Mouse (Mus musculus) limb, embryonic 14.5 days (tissue): ENCODE data around the gene Slc12a6. TPM values are rescaled to one million over a fixed set of nuclear protein-coding genes. Genes with fewer than 3 reads are reported as not detected.

Experiments used
- ATAC-seq: fragments of 200-750 bp; cut with Nextera tagmentation; 2 replicates; pipeline ENCODE4 v1.8.0; 2017; ENCODE audit warnings: low read depth, moderate number of reproducible peaks, moderate TSS enrichment; ENCODE audit not compliant: low FRiP score
- DNase-seq: peaks from one replicate; pipeline ENCODE4 v3.0.0-alpha.2; 2015; ENCODE audit warnings: low spot score
- H3K27ac ChIP-seq: fragments of 300-500 bp; sonication (generic); replicated peaks from 2 replicates; pipeline ENCODE4 v1.5.1; 2014; ENCODE audit warnings: low read depth, mild to moderate bottlenecking, low read length, moderate library complexity, mixed read lengths
- H3K27me3 ChIP-seq: fragments of 300-500 bp; sonication (generic); 2 replicates; pipeline ENCODE4 v1.6.1; 2014; ENCODE audit warnings: low read length, mixed read lengths; ENCODE audit not compliant: control insufficient read depth, insufficient read depth
- H3K36me3 ChIP-seq: fragments of 300-500 bp; sonication (generic); 2 replicates; pipeline ENCODE4 v1.6.1; 2014; ENCODE audit warnings: mild to moderate bottlenecking, low read length, moderate library complexity, mixed read lengths; ENCODE audit not compliant: control insufficient read depth, insufficient read depth
- H3K4me1 ChIP-seq: fragments of 300-500 bp; sonication (generic); 2 replicates; pipeline ENCODE4 v1.6.1; 2014; ENCODE audit warnings: antibody characterized with exemption, low read length, mixed read lengths; ENCODE audit not compliant: control insufficient read depth, insufficient read depth
- H3K4me2 ChIP-seq: fragments of 300-500 bp; sonication (generic); replicated peaks from 2 replicates; pipeline ENCODE4 v1.6.1; 2014; ENCODE audit warnings: low read depth, mild to moderate bottlenecking, low read length, moderate library complexity; ENCODE audit not compliant: severe bottlenecking
- H3K4me3 ChIP-seq: fragments of 300-500 bp; sonication (generic); replicated peaks from 2 replicates; pipeline ENCODE4 v1.5.1; 2014; ENCODE audit warnings: low read length
- H3K9ac ChIP-seq: fragments of 300-500 bp; sonication (generic); 2 replicates; pipeline ENCODE4 v1.6.1; 2014; ENCODE audit warnings: mild to moderate bottlenecking, low read depth, low read length, moderate library complexity; ENCODE audit not compliant: severe bottlenecking
- H3K9me3 ChIP-seq: fragments of 300-500 bp; sonication (generic); 2 replicates; pipeline ENCODE4 v1.6.1; 2016; ENCODE audit warnings: low read length; ENCODE audit not compliant: control insufficient read depth
- POLR2A ChIP-seq: fragments of 200-500 bp; IDR thresholded peaks from 2 replicates; pipeline ENCODE4 v1.8.0; 2012; ENCODE audit warnings: inconsistent platforms, mild to moderate bottlenecking, moderate library complexity, borderline replicate concordance; ENCODE audit not compliant: insufficient read depth, insufficient read length; ENCODE audit errors: extremely low read depth
- WGBS: fragments of 180-500 bp; shearing (Covaris S2); extraction: QIAGEN DNeasy Blood & Tissue Kit; methylation state at CpG from one replicate; pipeline ENCODE4 v1.1.7; 2014; 5-methylcytosine and 5-hydroxymethylcytosine counted together
- polyA plus RNA-seq, 2 experiments: library from polyadenylated mRNA; depleted of rRNA in 1 of 2; stranded (reverse) in 1 of 2; unstranded in 1 of 2; fragments of >200 nt; fragmentation: Nextera tagmentation in 1 of 2; extraction: Ambion mirVana in 1 of 2; gene quantifications; 2 replicates each; pipeline versions ENCODE4 v1.2.1 to v1.2.3; 2012 to 2014

Slc12a6 gene
- polyA plus RNA-seq, 2 experiments, result 14.1 to 32.5 TPM

GRCm38 (mm10) chr2:112270011-112270410 lies 4.4 kb downstream of the Slc12a6 start:
- Histone ChIP-seq H3K4me1 (peaks cover 6% of the 10 kb centered on the region; the same call in 1 of the 2 replicates), H3K9ac (no peak overlapping the region), H3K27ac (no peak overlapping the region), H3K27me3 (no peaks in the 10 kb centered on the region), H3K9me3 (no peaks in the 10 kb centered on the region), H3K36me3 (no peaks in the 10 kb centered on the region), H3K4me2 (no peak overlapping the region), H3K4me3 (no peak overlapping the region)
- TF ChIP-seq POLR2A, result no peak
- 92% methylated on average over 2 of the region's 2 CpGs for WGBS
- ATAC-seq (no peak), DNase-seq (no peak)

DNA sequence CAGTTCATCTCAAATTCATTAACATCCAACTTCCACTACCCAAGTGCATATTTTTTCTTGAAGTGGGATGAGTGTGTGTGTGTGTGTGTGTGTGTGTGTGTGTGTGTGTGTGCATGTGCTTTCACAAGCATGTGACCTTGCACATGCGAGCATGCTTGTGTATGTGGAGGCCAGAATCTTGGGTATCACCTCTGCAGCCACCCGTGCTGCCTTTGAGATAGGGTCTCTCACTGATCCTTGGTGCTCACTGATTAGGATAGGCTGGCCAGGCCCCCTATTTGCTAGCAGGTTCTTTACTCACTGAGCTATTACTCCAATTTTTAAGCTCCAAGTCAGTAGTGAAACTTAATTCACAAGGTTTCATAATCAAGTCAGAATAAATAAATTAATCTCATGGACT lies 7.3 kb downstream of the Slc12a6 start:
- Histone ChIP-seq H3K27me3 (no peaks in the 10 kb centered on the region), H3K9ac (no peak overlapping the region), H3K4me3 (no peak overlapping the region), H3K4me1 (no peaks in the 10 kb centered on the region), H3K27ac (no peak overlapping the region), H3K9me3 (no peaks in the 10 kb centered on the region), H3K4me2 (no peak overlapping the region), H3K36me3 (no peaks in the 10 kb centered on the region)
- ATAC-seq, result no peak
- 91% methylated on average over 2 of the region's 2 CpGs for WGBS
- TF ChIP-seq POLR2A, result no peak
- DNase-seq, result no peak

DNA sequence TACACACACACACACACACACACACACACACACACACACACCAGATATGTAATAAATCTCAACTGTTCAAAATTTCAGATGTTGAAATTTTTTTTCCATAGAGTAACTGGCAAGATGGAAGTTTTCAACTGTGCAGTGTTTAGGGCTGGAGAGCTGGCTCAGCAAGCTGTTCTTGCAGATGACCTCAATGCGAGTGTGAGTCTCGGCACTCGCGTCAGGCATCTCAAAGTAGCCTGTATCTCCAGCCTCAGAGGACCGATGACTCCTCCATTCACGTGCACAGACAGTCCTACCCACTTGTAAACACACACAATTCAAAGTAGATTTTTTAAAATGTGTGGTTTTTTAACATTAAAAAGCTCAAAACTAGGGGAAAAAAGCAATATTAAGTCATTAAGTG lies 7.8 kb downstream of the Slc12a6 start:
- DNase-seq (no peak), ATAC-seq (no peak)
- Histone ChIP-seq H3K4me1 (no peaks in the 10 kb centered on the region), H3K4me3 (no peak overlapping the region), H3K9ac (no peak overlapping the region), H3K9me3 (no peaks in the 10 kb centered on the region), H3K36me3 (no peaks in the 10 kb centered on the region), H3K4me2 (no peak overlapping the region), H3K27me3 (no peaks in the 10 kb centered on the region), H3K27ac (no peak overlapping the region)
- no peak for TF ChIP-seq POLR2A
- 92% methylated on average over 6 of the region's 6 CpGs for WGBS

GRCm38 (mm10) chr2:112276870-112277269 lies 11.2 kb downstream of the Slc12a6 start:
- WGBS, result 92% methylated on average over 3 of the region's 3 CpGs
- no peaks in the 10 kb centered on the region for H3K27me3 ChIP-seq
- TF ChIP-seq POLR2A, result no peak
- H3K36me3 ChIP-seq, result no peaks in the 10 kb centered on the region
- H3K9ac ChIP-seq, result no peak overlapping the region
- H3K4me1 ChIP-seq, result no peaks in the 10 kb centered on the region
- H3K27ac ChIP-seq, result no peak overlapping the region
- no peak for ATAC-seq
- no peaks in the 10 kb centered on the region for H3K9me3 ChIP-seq
- no peak overlapping the region for H3K4me3 ChIP-seq
- DNase-seq, result no peak
- no peak overlapping the region for H3K4me2 ChIP-seq

- no peaks in the 10 kb centered on the region for H3K36me3 ChIP-seq
- peaks cover 6% of the 10 kb centered on the region; the same call in 1 of the 2 replicates for H3K4me1 ChIP-seq
- ATAC-seq (no peak), DNase-seq (no peak)
- 86% methylated on average over 1 of the region's 1 CpGs for WGBS
- TF ChIP-seq POLR2A, result no peak
- H3K4me3 ChIP-seq, result no peak overlapping the region
- H3K27me3 ChIP-seq, result no peaks in the 10 kb centered on the region
- no peaks in the 10 kb centered on the region for H3K9me3 ChIP-seq
- no peak overlapping the region for H3K9ac ChIP-seq
- no peak overlapping the region for H3K4me2 ChIP-seq
- H3K27ac ChIP-seq, result no peak overlapping the region
Observed at GRCm38 (mm10) chr2:112282846-112283245, 17.2 kb downstream of the Slc12a6 start.
